Mouse (Mus musculus): ENCODE data around the gene Plagl1.
"Not testable (repeated sequence)": the region's sequence is repeated elsewhere in the genome, so short reads cannot be mapped to it uniquely, and the experiment has no call there.

Gene Plagl1

GRCm38 (mm10) chr10:13060021-13060668, at the start of gene Plagl1:
Plagl1 (plus strand) TSS chr10:13060504.
- no peak for DNase-seq (ENCODE audit: low spot score)

- DNase-seq (ENCODE audit: low spot score) = no peak
These were observed 46.3 kb upstream of the Plagl1 start for GRCm38 (mm10) chr10:13014026-13014425.

GRCm38 (mm10) chr10:13016573-13016972, 43.7 kb upstream of the Plagl1 start:
- DNase-seq (ENCODE audit: low spot score) = peak; percentile 51

DNA sequence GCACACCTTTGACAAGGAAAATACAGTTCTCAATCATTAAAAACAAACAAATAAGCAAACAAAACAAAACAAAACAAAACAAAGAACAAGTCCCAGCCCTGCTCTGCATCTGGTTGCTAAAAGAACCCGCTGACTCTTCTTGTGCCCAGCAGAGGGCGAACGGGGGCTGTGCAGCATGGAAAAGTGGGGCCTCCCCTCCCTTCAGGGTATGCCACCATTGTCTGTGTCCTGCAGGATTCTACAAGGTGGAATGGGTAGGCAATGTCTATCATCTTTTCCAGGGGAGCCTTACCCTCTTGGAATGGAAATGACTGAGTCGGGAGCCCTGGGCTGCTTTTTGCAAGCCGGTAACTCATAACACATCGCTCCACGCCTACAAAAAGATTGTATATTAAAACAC, 41.8 kb upstream of the Plagl1 start:
- DNase-seq (ENCODE audit: low spot score) = no peak

GRCm38 (mm10) chr10:13019026-13019425, 41.3 kb upstream of the Plagl1 start:
- DNase-seq (ENCODE audit: low spot score) = no peak

DNA sequence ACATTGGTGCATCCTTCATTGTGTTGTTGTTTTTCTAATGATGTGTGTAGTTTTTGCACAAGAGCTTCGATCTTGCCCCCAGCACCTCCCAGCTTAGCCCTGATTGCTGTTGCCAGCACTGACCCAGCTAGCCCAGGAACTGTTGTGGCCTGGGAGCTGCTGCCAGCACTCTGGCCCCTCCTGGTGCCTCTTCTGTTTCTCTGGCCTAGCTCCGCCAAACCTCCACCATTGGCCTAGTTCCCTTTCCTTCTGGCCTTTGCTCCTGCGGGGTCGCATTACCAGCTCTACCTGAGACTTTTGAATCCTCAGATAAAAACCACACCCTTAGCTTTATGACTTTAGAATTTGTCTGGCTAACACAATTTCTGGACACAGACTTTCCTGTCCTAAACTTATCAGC, 38.2 kb upstream of the Plagl1 start:
- DNase-seq (ENCODE audit: low spot score) = no peak

GRCm38 (mm10) chr10:13023985-13024384, 36.3 kb upstream of the Plagl1 start:
- not testable (repeated sequence) for DNase-seq (ENCODE audit: low spot score)

- DNase-seq (ENCODE audit: low spot score) = no peak
These were observed 32.6 kb upstream of the Plagl1 start for GRCm38 (mm10) chr10:13027702-13028101.

DNA sequence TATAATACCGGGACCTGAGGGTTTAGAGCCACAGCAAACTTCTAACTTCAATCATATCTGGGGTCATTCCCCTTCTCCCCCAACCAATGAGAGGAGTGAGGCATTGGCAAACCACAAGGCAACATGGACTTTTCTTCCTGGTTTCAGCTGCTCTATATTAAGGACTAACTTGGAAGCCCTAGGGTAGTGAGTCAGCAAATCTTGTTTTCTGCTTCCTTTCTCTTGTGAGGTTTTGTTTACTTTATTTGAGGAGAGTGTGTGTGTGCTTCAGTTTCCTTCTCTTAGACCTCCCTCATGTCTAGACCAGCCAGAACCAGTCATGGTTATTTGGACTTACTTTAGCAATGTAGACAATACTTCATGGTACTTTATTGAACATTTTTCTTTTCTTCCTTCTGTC, 32.1 kb upstream of the Plagl1 start:
- DNase-seq (ENCODE audit: low spot score) = no peak

DNA sequence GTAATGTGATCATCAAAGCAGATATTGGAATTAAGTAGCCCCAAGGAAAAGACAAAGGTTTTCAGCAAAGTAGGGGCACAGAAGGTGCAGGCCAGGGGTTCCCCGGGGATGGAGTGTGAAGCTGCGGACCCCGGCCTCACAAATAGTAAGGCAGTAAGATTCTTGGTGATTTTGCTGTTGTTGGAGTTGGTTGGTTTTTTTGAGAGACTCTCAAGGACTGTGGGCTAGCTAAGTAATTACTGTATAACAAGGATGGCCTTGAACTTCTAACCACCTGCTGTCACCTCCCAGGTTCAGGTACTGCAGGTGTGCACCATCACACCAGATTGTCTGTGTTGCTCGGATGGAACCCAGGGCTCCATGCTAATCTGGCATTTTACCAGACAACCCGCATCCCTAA, 30.9 kb upstream of the Plagl1 start:
- DNase-seq (ENCODE audit: low spot score) = no peak

GRCm38 (mm10) chr10:13035270-13035669, 25.0 kb upstream of the Plagl1 start:
- DNase-seq (ENCODE audit: low spot score) = no peak

DNA sequence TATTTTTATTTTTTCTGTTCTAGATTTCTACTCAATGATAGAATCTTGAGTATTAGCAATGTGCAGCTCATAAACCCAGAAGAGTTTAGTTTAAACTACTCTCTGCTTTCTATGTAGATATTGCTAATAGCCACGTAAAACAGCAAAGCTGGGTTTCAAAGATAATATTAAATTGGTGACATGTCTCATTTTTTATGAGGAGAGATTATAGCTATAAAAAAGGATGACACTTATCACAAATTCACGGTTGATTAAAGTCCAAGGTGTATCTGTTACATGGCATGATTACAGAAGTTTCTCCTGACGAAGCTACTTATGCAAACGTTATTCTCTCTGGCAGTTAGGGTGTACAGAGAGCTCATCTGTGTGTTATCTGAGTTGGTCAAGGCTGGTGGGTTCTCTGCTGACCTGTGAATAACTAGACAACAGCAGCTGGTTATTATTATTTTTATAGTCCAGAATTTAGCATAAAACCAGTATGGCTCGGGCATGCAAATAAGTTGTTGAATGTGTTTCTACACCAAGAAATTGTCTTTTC, 20.6 kb upstream of the Plagl1 start:
- DNase-seq (ENCODE audit: low spot score) = no peak

GRCm38 (mm10) chr10:13044659-13045058, 15.6 kb upstream of the Plagl1 start:
- DNase-seq (ENCODE audit: low spot score) = no peak

- DNase-seq (ENCODE audit: low spot score) = no peak
These were observed 12.5 kb upstream of the Plagl1 start for GRCm38 (mm10) chr10:13047816-13048215.

DNA sequence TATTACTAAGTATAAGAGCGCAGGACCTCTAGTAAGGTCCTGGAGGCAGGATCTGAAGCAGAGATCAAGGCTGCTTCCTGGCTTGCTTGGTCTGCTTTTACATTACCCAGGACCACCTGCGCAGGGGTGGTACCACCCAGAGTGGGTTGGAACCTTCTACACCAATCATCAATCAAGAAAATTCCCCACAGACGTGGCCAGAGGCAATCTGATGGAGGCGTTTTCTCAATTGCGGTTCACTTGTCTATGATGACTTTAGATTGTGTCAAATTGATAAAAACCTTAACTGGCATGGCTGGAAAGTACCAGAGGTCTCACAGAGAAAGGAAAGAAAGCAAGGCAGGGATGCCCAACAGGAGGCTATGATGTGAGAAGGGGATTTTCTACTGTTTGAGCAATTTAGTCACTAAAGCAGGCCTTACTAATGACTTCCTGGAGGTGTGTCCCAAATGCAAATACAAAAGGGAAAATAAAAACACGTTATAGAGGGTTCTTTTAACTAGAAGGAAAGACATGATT, 3.4 kb upstream of the Plagl1 start:
- no peak for DNase-seq (ENCODE audit: low spot score)

GRCm38 (mm10) chr10:13060821-13061671, 742 bp downstream of the Plagl1 start:
- no peak for DNase-seq (ENCODE audit: low spot score)

DNA sequence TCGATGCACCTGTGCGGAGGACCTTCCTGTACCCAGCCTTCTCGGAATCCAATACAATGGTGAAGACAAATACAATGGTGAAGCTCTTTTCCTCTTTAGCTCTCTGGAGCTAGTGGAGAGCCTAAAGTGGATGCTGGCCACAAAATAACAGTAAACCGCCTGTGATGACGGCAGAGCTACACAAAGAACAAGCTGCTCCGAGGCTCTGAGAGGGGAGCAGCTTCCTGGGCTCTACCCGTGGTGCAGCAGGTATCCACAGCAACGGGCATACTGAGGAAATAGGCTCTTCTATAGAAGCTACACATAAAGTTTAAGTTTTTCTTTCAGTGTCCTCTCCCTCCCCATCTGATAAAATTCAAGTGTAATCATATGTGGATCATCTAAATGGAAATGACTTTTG, 2.1 kb downstream of the Plagl1 start:
- DNase-seq (ENCODE audit: low spot score) = no peak

DNA sequence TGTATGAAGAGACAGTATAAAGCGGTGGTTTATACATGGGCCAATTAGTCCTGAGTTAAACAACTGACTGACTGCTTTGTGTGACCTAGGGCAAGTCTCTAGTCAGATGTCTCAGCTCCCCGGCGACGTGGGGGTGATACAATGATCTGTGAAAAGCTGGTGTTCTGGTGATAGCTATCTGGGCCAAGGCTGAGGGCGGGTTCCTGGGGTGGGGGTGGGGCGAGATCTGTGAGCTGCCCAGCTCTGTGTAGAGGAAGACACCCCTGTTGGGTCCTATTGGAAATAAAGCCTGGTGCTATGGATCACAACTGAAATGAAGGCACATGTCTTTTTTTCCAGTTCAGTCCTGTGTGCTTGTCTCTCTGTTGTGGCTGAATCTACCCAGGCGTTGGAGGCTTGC, 3.2 kb downstream of the Plagl1 start:
- DNase-seq (ENCODE audit: low spot score) = no peak

DNA sequence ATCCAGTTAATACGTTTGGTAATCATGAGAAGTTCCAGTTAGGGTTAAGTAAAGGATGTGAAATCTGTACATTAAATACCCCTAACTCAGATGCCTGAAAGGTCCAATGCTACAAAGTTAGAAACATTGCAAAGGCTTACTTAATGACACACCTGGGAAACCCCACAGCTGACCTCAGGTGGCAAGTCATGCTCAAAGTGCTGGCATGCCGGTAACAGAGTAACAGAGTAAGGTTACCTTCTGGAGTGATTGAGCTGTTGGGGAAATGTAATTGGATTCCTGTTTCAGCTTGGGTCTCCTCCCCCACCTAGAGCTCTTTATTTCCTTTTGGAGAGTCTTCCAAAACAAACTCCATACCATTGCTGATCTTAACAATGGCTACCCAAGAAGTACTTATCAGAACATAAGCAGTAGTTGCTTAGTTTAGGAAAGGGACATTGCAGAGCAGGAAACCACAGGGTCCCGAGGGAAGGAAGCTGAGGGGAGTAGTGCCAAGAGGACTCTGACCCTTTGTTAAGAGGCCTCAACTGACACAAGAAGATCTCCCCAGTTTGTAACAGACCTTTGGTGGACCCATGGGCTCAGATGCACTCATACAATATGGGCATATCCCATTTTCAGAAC, 4.9 kb downstream of the Plagl1 start:
- no peak for DNase-seq (ENCODE audit: low spot score)

DNA sequence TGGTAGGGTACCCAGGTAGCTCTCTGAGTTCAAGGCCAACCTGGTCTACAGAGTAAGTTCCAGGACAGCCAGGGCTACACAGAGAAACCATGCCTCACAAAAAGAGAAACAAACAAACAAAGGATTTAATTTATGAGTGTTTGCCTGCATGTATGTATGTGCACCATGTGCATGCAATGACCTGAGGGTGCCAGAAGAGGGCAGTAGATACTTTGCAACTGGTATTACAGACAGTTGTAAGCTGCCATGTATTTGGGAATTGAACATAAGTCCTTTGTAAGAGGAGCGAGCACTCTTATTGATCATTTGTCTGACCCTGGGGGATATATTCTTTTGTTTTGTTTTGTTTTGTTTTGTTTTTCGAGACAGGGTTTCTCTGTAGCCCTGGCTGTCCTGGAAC, 10.7 kb downstream of the Plagl1 start:
- no peak for DNase-seq (ENCODE audit: low spot score)

DNA sequence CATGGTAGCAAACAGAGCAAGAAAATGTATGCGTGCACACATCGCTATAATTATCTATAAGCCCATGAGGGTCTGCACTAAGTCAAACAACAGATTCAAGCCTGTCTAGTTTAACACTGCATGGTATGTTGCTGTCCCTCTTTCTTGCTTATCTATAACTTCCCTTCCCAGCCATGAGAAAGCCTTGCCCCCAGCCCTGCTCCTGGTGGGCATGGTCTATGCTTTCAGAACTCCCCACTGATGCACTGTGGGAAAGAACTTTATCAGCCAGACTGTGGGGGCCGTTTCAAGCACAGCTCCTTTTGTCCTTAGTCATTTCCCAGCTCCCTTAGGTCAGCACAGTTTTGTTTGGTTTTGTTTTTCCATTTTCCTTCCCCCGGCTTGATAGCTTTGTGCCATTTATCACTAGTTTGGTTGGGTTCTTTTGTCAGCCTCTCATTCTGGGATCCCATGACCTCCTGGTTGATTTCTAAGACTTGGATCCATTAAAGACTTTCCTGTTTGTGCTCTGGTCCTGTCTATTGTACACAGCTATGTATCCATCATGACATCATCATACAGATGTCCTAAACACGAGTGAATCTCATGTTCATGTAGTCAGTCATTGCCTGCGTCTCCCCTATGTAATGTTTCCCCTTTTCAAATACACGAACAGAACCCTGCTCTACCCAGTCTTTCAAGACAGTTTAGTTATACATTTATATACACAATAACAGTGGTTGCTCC, 16.7 kb downstream of the Plagl1 start:
- DNase-seq (ENCODE audit: low spot score) = no peak

- no peak for DNase-seq (ENCODE audit: low spot score)
These were observed 22.2 kb downstream of the Plagl1 start for GRCm38 (mm10) chr10:13082459-13082858.
